Comparison of ENCODE assay signal across 8 mouse cellular contexts in the genomic region with DNA sequence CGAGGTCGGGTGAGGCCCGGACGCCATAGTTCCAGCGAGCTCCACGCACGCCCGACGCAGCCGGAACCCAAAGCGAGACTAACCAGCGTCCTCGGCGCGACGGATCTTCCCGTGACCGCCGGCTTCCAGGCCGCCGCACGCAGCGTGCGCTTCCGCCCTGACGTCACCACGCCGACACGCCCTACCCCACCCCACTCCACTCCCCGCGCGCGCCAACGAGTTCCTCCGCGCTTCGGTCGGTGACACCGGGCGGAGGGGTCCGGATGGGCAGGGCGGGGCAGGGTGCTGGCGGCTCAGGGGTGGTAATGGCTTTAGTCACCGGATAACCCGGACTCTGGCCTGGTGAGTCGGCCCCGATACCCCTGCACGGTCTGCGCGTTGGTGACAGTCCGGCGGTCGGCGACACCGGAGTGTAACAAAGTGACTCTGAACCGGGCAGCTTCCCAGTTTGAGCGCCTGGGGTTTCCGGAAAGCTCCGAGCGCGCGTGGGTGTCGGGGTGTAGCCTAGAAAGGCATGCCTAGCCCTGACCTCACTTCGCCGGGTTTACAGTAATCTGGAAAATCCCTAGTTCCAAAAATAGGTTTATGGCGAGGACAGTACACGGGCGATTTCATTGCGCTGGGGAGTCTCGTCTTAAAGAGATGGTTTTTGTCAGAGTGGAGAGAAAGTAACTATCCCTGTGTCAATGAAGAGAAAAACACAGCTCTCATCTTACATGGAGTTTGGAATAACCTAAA. TPM values are rescaled to one million over a fixed set of nuclear protein-coding genes. Genes with fewer than 3 reads are reported as not detected.
DNase-seq lines count a peak whose midpoint lies in the region; ATAC-seq and TF ChIP-seq lines count a peak whose summit lies in the region.

Gene Ccnl1 (minus strand): TSS at position 148 of the 738 bp plus-strand sequence.

- H3K27ac ChIP-seq in heart, embryonic 13.5 days (replicated peaks): peak within 1 kb of the TSS; percentile 100
- H3K27ac ChIP-seq in liver, embryonic 11.5 days (ENCODE audit: low read depth, low read length): peak within 1 kb of the TSS; percentile 99

- WGBS in heart, embryonic 13.5 days: under 1% methylated on average over 70 of the region's 70 CpGs
- under 1% methylated on average over 67 of the region's 70 CpGs for WGBS in liver, embryonic 11.5 days

- ATAC-seq in CD4-positive, CD25-positive, alpha-beta regulatory T cell, adult 4 months: peak; percentile 84
- ATAC-seq in heart, embryonic 13.5 days (ENCODE audit: extremely low read depth, insufficient number of reproducible peaks, low FRiP score, low TSS enrichment): peak; percentile 95
- ATAC-seq in liver, embryonic 11.5 days (replicated peaks; ENCODE audit: low FRiP score): peak; percentile 90

- H3K9me3 ChIP-seq in heart, embryonic 13.5 days: no peaks in the 10 kb centered on the region
- H3K9me3 ChIP-seq in liver, embryonic 11.5 days (ENCODE audit: control insufficient read depth, low read length): no peaks in the 10 kb centered on the region

- TF ChIP-seq POLR2A in myocyte (IDR thresholded peaks at IDR 0.05; ENCODE audit: insufficient read length, low read depth): peak; percentile 94

- peak; percentile 83 for DNase-seq in c-Kit-negative CD71-positive TER-119-positive erythroid progenitor cells, embryonic 14.5 days (ENCODE audit: low read depth, low spot score)
- peak; percentile 66 for DNase-seq in fibroblast of lung, adult 2 months (ENCODE audit: low read depth)
- peak; percentile 98 for DNase-seq in kidney, postnatal 10 days
- peak; percentile 97 for DNase-seq in liver, embryonic 11.5 days (ENCODE audit: low spot score)
- DNase-seq in spleen, postnatal 4 days (ENCODE audit: low spot score in 2 of 2): peak; percentile 96 to 98

- H3K36me3 ChIP-seq in heart, embryonic 13.5 days: peaks cover 30% of the 10 kb centered on the region
- H3K36me3 ChIP-seq in liver, embryonic 11.5 days (ENCODE audit: control insufficient read depth, insufficient read depth, low read length): peaks cover 19% of the 10 kb centered on the region
- peaks cover 38% of the 10 kb centered on the region for H3K36me3 ChIP-seq in myocyte (ENCODE audit: control insufficient read depth, insufficient read depth)

- H3K27me3 ChIP-seq in heart, embryonic 13.5 days (replicated peaks): no peaks in the 10 kb centered on the region
- no peaks in the 10 kb centered on the region for H3K27me3 ChIP-seq in liver, embryonic 11.5 days (replicated peaks; ENCODE audit: control insufficient read depth, insufficient read depth, low read length)
- H3K27me3 ChIP-seq in myocyte (ENCODE audit: control insufficient read depth, insufficient read depth, insufficient read length): no peaks in the 10 kb centered on the region

- H3K4me3 ChIP-seq in heart, embryonic 13.5 days: peak within 1 kb of the TSS; percentile 100
- H3K4me3 ChIP-seq in liver, embryonic 11.5 days (ENCODE audit: low read depth, low read length): peak within 1 kb of the TSS; percentile 93
- H3K4me3 ChIP-seq in myocyte: peak within 1 kb of the TSS; percentile 97

- peak within 1 kb of the TSS; percentile 98 for H3K4me2 ChIP-seq in heart, embryonic 13.5 days
- peak within 1 kb of the TSS; percentile 96 for H3K4me2 ChIP-seq in liver, embryonic 11.5 days
- H3K4me2 ChIP-seq in myocyte (ENCODE audit: low read depth): peak within 1 kb of the TSS; percentile 98

- peak within 1 kb of the TSS; percentile 88 for H3ac ChIP-seq in myocyte (ENCODE audit: control insufficient read depth, insufficient read length)

- H3K4me1 ChIP-seq in heart, embryonic 13.5 days: peaks cover 54% of the 10 kb centered on the region
- H3K4me1 ChIP-seq in liver, embryonic 11.5 days (replicated peaks; ENCODE audit: control insufficient read depth, insufficient read depth, low read length): peaks cover 47% of the 10 kb centered on the region

- H3K9ac ChIP-seq in heart, embryonic 13.5 days: peak within 1 kb of the TSS; percentile 100
- peak within 1 kb of the TSS; percentile 97 for H3K9ac ChIP-seq in liver, embryonic 11.5 days (ENCODE audit: low read depth, low read length)

- H3K79me2 ChIP-seq in myocyte (ENCODE audit: control insufficient read depth, insufficient read depth): peaks cover 42% of the 10 kb centered on the region

TF ChIP-seq in myocyte, 11 proteins besides CTCF, POLR2A, EP300 and RAD21:
- TF ChIP-seq MYOD1 (IDR thresholded peaks at IDR 0.05; ENCODE audit: control insufficient read depth in 1 of 3, insufficient read length in 2 of 3, low read depth in 2 of 3) (peak in 2 of 3 experiments; percentile 51 to 67), TCF3 (IDR thresholded peaks at IDR 0.05; ENCODE audit: insufficient read length, low read depth) (peak; percentile 0), POLR2AphosphoS2 (IDR thresholded peaks at IDR 0.05; ENCODE audit: insufficient read length, low read depth) (peak; percentile 97), SRF (IDR thresholded peaks at IDR 0.05; ENCODE audit: control insufficient read depth, insufficient read length, low read depth) (peak; percentile 73), MAX (IDR thresholded peaks at IDR 0.05; ENCODE audit: low read depth) (no peak), MYOG (IDR thresholded peaks at IDR 0.05; ENCODE audit: control insufficient read depth in 1 of 3, insufficient read depth in 1 of 3, insufficient read length in 2 of 3, low read depth in 2 of 3) (peak in 2 of 3 experiments; percentile 4 to 52), CEBPB (IDR thresholded peaks at IDR 0.05; ENCODE audit: insufficient read depth, poor library complexity, severe bottlenecking) (no peak), REST (IDR thresholded peaks at IDR 0.05; ENCODE audit: insufficient read depth, insufficient read length) (peak; percentile 44), E2F4 (IDR thresholded peaks at IDR 0.05; ENCODE audit: insufficient read depth) (peak; percentile 55), TCF12 (IDR thresholded peaks at IDR 0.05; ENCODE audit: insufficient read depth, poor library complexity, severe bottlenecking) (no peak), USF1 (IDR thresholded peaks at IDR 0.05; ENCODE audit: low read depth) (no peak)
TF ChIP-seq in myocyte: peak in this region for 7.

RNA-seq across cellular contexts. Expression of gene Ccnl1, which starts in this region (rescaled TPM):
- polyA plus RNA-seq in CD4-positive, CD25-positive, alpha-beta regulatory T cell, adult 4 months (2017; shearing (Covaris generic)): 10 to 100 TPM; 49.5 to 88.6 TPM
- polyA plus RNA-seq in heart, embryonic 13.5 days (2015; fragmentation: Nextera tagmentation; extraction: Ambion mirVana): 61.2 and 67.7 TPM in 2 replicates
- 107 TPM in 2 replicates for polyA plus RNA-seq in liver, embryonic 11.5 days (2014; fragmentation: Nextera tagmentation; extraction: Ambion mirVana)
- 12.8 TPM for polyA plus RNA-seq in myocyte (2012; fragmentation: generic; extraction: Trizol)

Comparison
In these comparisons a context has a peak if more than half of its experiments do, and no peak if none do; other contexts are left out.
1. Peak in every context shown above with its lines: DNase-seq, ATAC-seq, H3K4me3 ChIP-seq and H3K27ac ChIP-seq.